27 mouse cellular contexts compared by ENCODE assay signal in the genomic region with DNA sequence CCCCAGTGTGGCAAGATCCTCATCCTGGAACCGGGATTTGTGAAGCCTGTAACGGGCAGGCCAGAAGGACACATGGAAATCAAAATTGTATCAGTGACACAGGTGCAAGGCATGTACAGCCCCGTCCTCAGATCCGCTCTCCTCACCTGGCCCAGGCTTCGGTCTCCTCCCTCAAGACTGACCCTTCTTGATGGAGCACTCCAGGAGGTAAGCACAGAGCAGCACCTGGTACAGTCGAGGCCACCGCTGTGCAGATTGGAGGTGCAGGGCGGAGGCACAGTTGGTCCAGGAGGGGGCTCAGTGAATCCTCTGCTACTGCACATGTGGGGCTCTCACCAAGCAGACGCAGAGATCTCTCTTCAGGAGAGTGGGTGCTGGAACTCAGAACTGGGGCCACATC. TPM values are rescaled to one million over a fixed set of nuclear protein-coding genes. Genes with fewer than 3 reads are reported as not detected.
"Had no signal": no experiment of that assay in that cellular context is flagged by ENCODE, and none has a peak within 500 bp of the region (broad histone marks: within the 10 kb centered on the region; RNA-seq: fewer than 3 reads in every experiment).

No protein-coding gene starts in this region.

- H3K9ac ChIP-seq: heart, embryonic 12.5 days; hindbrain, embryonic 12.5 days; hindbrain, embryonic 14.5 days; intestine, embryonic 15.5 days; limb, embryonic 12.5 days; liver, embryonic 13.5 days; liver, embryonic 15.5 days had no signal

- DNase-seq: gastrocnemius, postnatal 25 days; heart, adult 2 months; heart, postnatal 10 days; heart, postnatal 4 days; kidney, adult 18-20 months; kidney, adult 8-10 months; kidney, postnatal 10 days; kidney, postnatal 25 days; kidney, postnatal 4 days; liver; liver, embryonic 13.5 days had no signal

- H3K27me3 ChIP-seq: heart, embryonic 12.5 days; hindbrain, embryonic 12.5 days; intestine, embryonic 15.5 days; limb, embryonic 12.5 days had no signal

- ATAC-seq: hindbrain, embryonic 16.5 days; inflammation-experienced regulatory T-cells, adult 6 months; intestine, embryonic 15.5 days; intestine, postnatal 0 days had no signal

- H3K9me3 ChIP-seq: heart, embryonic 10.5 days; heart, embryonic 12.5 days; hindbrain, embryonic 10.5 days; hindbrain, embryonic 12.5 days; intestine, embryonic 15.5 days; limb, embryonic 10.5 days; limb, embryonic 12.5 days; liver, embryonic 13.5 days; liver, embryonic 15.5 days had no signal

- H3K4me3 ChIP-seq: heart, adult 2 months; heart, embryonic 10.5 days; heart, embryonic 12.5 days; hindbrain, embryonic 10.5 days; hindbrain, embryonic 12.5 days; intestine, embryonic 15.5 days; layer of hippocampus, adult 2 months; left cerebral cortex, adult 2 months; limb, embryonic 10.5 days; limb, embryonic 12.5 days; liver, embryonic 13.5 days; liver, embryonic 15.5 days had no signal

- H3K4me2 ChIP-seq: heart, embryonic 12.5 days; hindbrain, embryonic 12.5 days; hindbrain, embryonic 14.5 days; intestine, embryonic 15.5 days; limb, embryonic 12.5 days; liver, embryonic 11.5 days; liver, embryonic 13.5 days; liver, embryonic 15.5 days had no signal

- H3K36me3 ChIP-seq: intestine, embryonic 15.5 days had no signal

- H3K27ac ChIP-seq: heart, adult 2 months; heart, embryonic 10.5 days; hindbrain, embryonic 10.5 days; hindbrain, embryonic 12.5 days; hindbrain, embryonic 14.5 days; intestine, embryonic 15.5 days; layer of hippocampus, adult 2 months; left cerebral cortex, adult 2 months; limb, embryonic 10.5 days; limb, embryonic 12.5 days; liver, embryonic 13.5 days; liver, embryonic 15.5 days had no signal

RNA-seq across cellular contexts. Expression of gene Mapk11, which starts 24.1 kb away (rescaled TPM):
- total RNA-seq: granulocyte monocyte progenitor cell, adult 5-6 weeks had no signal
